Mouse (Mus musculus) T-helper 17 cell (primary cell): ENCODE measurements around the gene Tec.

ENCODE experiments used
- in situ Hi-C, 2 experiments: fragments of 300-600 bp; cut with MboI, MseI; formaldehyde crosslinking; loops; 1 replicate in 1 of 2; 2 replicates in 1 of 2; pipeline ENCODE4 v1.15.1; 2025; ENCODE audit warnings: high pct_unique_total_duplicates in 2 of 2

Gene Tec

GRCm38 (mm10) chr5:72893987-72894386 is 25.7 kb upstream of the Tec start:
- in situ Hi-C loops: no loop called here

- in situ Hi-C loops: no loop called here
Measured at GRCm38 (mm10) chr5:72891534-72891933, 23.3 kb upstream of the Tec start.

- in situ Hi-C loops: loop anchor here in 1 of 2 experiments (5.0 kb wide), 1 partner anchor 79 kb away; no protein-coding TSS in a partner anchor
Measured at GRCm38 (mm10) chr5:72888260-72888659, 20.0 kb upstream of the Tec start.

- in situ Hi-C loops: loop anchor here in 1 of 2 experiments (5.0 kb wide), 1 partner anchor 81 kb away; no protein-coding TSS in a partner anchor
Measured at GRCm38 (mm10) chr5:72886458-72887222, 18.4 kb upstream of the Tec start.

GRCm38 (mm10) chr5:72883706-72884105 is 15.4 kb upstream of the Tec start:
- in situ Hi-C loops: no loop called here

GRCm38 (mm10) chr5:72882412-72882765 is 14.1 kb upstream of the Tec start:
- in situ Hi-C loops: no loop called here

GRCm38 (mm10) chr5:72881748-72882411 is 13.6 kb upstream of the Tec start:
- in situ Hi-C loops: no loop called here

- in situ Hi-C loops: no loop called here
Measured at GRCm38 (mm10) chr5:72879736-72880135, 11.5 kb upstream of the Tec start.

- in situ Hi-C loops: no loop called here
Measured at GRCm38 (mm10) chr5:72871114-72871513, 2.8 kb upstream of the Tec start.

GRCm38 (mm10) chr5:72869779-72870608 is 1.7 kb upstream of the Tec start:
- in situ Hi-C loops: loop anchor here in 1 of 2 experiments (5.0 kb wide), 1 partner anchor 618 kb away; no protein-coding TSS in a partner anchor

- in situ Hi-C loops: loop anchor here in 1 of 2 experiments (5.0 kb wide), 1 partner anchor 615 kb away; no protein-coding TSS in a partner anchor
Measured at GRCm38 (mm10) chr5:72867036-72867672, 1.1 kb downstream of the Tec start.

- in situ Hi-C loops: loop anchor here in 1 of 2 experiments (5.0 kb wide), 1 partner anchor 614 kb away; no protein-coding TSS in a partner anchor
Measured at GRCm38 (mm10) chr5:72866260-72866905, 1.9 kb downstream of the Tec start.

GRCm38 (mm10) chr5:72864654-72865178 is 3.6 kb downstream of the Tec start:
- in situ Hi-C loops: loop anchor here in 1 of 2 experiments (5.0 kb wide), 1 partner anchor 612 kb away; no protein-coding TSS in a partner anchor

- in situ Hi-C loops: no loop called here
Measured at GRCm38 (mm10) chr5:72863166-72863565, 5.1 kb downstream of the Tec start.

GRCm38 (mm10) chr5:72861726-72862385 is 6.4 kb downstream of the Tec start:
- in situ Hi-C loops: no loop called here

GRCm38 (mm10) chr5:72860899-72861298 is 7.4 kb downstream of the Tec start:
- in situ Hi-C loops: no loop called here

GRCm38 (mm10) chr5:72858306-72858705 is 10.0 kb downstream of the Tec start:
- in situ Hi-C loops: loop anchor here in 1 of 2 experiments (5.0 kb wide), 1 partner anchor 46 kb away; no protein-coding TSS in a partner anchor

- in situ Hi-C loops: loop anchor here in 1 of 2 experiments (5.0 kb wide), 1 partner anchor 45 kb away; no protein-coding TSS in a partner anchor
Measured at GRCm38 (mm10) chr5:72857756-72858155, 10.5 kb downstream of the Tec start.

- in situ Hi-C loops: loop anchor here in 1 of 2 experiments (5.0 kb wide), 1 partner anchor 44 kb away; no protein-coding TSS in a partner anchor
Measured at GRCm38 (mm10) chr5:72856255-72856878, 11.9 kb downstream of the Tec start.
